Mouse (Mus musculus) layer of hippocampus, postnatal 14 days (tissue): ENCODE results near the gene Slc6a11. TPM values are rescaled to one million over a fixed set of nuclear protein-coding genes. Genes with fewer than 3 reads are reported as not detected.

Source experiments
- DNase-seq, 2 experiments: peaks; one replicate each; pipeline ENCODE4 v3.0.0; 2021 to 2022; ENCODE audit warnings: low spot score in 2 of 2, mixed read lengths in 1 of 2
- long read RNA-seq, 2 experiments: library from polyadenylated mRNA; stranded (forward); transcript quantifications; one replicate each; pipeline ENCODE4 v2.0.0; 2021
- total RNA-seq, 2 experiments: library from RNA; stranded (reverse); gene quantifications; 2 replicates each; pipeline ENCODE4 v1.2.3; 2021

Gene Slc6a11
- total RNA-seq: 100 to 1,000 TPM; 133 to 148 TPM
- long read RNA-seq, experiment 1, full-length matches to known transcripts: 21 of 37 reads
- long read RNA-seq, experiment 1, partial matches to known transcripts: 3 of 37 reads
- long read RNA-seq, experiment 1, other reads (novel, unspliced or antisense): 13 of 37 reads
- long read RNA-seq, experiment 2, full-length matches to known transcripts: 15 of 29 reads
- long read RNA-seq, experiment 2, partial matches to known transcripts: 14 of 29 reads
- long read RNA-seq, experiment 2, other reads (novel, unspliced or antisense): 0 of 29 reads

DNA sequence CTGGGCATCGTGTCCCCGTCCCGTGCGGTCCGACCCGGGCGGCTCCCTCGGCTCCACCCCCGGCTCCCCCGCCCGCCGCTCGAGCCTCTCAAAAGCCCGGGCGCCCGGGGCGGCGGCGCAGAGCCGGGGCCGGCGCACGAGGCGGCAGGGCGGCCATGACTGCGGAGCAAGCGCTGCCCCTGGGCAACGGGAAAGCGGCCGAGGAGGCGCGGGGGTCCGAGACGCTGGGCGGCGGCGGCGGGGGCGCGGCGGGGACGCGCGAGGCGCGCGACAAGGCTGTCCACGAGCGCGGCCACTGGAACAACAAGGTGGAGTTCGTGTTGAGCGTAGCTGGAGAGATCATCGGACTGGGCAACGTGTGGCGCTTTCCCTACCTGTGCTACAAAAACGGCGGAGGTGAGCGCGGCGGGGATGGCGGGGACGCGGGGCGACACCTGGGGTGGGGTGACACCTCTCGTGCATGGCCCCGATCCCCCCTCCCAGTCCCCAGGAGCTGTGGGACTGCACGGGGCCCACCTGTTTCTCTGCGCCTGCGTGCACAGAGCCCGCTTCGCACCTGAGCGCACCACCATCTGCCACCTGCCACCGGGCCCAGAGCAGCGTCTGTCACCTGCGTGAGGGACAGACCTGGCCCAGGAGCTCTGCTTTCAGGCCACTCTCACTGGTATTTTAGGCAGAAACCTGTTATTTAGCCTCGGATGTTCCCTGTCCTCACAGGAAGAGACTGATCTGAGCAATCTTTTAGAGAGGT is at the start of gene Slc6a11:
Gene Slc6a11 (plus strand): TSS at position 120 of the 751 bp plus-strand sequence.
- peak in 1 of 2 experiments; percentile 45 for DNase-seq

DNA sequence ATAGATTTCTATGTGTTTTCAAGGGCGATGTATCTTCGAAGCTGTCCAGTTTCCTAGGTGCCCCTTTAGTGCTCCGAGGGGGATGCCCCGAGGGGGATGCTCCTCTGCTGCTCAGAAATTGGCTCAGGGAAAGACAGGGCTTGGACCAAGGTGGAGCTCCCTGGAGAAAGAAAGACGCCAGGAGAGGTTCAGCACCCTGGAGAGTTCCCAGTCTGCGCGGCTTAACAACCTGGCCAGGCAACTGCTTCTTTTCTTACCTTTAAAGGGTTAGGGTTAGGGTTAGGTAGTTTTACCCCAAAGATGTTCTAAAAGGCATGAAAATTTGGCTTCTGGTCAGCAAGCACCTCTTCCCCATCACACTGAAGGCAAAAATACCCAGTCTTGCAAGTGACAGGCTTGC is 43.9 kb upstream of the Slc6a11 start:
- DNase-seq: no peak

DNA sequence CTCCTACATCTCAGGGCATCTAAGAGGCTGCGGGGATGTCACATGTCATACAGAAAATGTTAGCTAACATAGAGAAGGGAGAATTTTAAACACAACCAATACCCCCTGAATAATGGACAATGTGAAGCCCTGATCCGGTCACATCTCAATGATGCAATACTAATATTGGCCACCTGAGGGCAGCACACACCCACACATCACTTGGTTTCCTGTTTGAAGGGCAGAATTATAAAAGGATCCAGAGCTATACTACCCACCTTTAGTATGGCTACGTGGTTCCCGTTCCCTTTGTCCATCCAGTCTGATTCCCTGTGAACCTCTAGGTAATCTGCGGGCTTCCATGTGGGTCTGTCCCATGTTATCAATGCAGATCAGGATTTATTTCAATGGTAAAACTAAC is 41.4 kb upstream of the Slc6a11 start:
- DNase-seq: peak; percentile 80 to 83

DNA sequence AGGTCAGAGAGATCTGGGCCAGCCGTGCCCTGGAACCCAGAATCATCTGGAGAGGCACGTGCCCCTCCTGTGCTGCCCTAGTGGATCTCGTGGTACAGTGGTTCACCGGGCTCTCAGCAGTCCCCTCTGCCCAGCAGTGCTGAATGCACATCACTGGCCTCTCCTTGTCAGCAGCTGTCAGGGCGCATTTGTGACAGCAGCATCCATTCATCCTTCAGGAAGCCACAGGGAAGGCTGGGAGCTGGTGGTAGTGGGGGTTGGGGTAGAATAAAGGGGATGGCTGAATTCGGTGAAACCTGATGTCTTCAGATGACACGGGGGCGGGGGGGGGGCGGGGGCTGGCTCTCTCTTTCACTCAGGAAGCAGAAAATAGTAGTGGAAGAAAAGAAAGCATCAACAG is 38.8 kb upstream of the Slc6a11 start:
- no peak for DNase-seq

DNA sequence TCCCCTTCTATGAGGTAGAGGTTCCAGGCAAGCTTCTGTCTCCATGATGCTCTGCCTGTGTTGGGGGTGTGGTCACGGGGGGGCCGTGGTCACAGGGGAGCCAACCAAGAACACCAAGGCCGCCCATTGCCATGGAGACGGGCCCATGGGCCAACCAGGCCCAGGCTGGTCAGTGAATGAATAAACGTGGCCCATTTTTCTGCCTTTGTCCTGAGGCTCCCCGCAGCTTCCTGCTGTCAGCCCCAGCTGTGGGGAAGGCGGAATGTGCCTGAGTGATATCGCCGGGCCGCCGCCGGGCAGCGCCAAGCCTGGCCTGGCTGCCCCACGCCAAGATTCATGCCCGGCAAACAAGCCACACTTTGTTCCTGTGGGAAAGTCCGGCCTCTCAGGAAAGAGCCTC is 36.8 kb upstream of the Slc6a11 start:
- DNase-seq: peak; percentile 61 to 72

DNA sequence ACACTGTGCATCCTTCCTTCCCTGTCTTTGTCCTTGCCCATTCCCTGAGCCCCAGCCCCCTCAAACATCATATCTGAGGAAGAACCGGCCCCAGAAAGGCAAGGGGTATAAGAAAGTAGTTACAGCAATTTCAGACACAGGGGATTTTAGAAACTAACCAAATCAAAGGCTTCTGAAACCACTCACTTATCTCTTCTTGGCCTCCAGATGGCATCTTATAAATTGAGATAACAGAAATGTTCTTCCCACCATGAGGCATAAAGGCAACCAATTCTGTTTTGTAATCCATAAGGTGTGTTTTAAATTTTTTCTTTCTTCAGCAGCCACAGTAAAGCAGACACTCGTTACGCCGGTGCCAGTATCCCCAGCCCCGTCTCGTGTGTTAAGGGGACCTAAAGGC is 34.5 kb upstream of the Slc6a11 start:
- no peak for DNase-seq

DNA sequence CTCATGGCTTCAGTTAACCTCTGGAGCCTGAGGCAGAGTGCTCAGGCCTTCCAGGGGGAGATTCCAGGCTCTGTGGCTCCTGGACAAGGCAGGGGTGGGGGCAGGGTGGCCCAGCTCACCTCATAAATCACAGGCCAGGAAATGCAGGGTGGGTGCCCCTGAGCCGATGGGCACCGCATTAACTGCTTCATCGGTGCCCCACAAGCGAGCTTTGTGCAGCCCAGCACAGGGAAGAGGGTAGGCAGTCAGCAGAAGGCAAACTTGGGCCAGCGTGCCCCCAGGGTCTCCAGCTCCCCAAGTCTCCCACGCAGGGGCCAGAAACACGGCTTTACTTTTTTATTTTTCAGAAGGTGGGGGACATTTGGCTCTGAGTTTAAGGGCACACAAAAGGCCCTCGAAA is 29.1 kb upstream of the Slc6a11 start:
- no peak for DNase-seq

DNA sequence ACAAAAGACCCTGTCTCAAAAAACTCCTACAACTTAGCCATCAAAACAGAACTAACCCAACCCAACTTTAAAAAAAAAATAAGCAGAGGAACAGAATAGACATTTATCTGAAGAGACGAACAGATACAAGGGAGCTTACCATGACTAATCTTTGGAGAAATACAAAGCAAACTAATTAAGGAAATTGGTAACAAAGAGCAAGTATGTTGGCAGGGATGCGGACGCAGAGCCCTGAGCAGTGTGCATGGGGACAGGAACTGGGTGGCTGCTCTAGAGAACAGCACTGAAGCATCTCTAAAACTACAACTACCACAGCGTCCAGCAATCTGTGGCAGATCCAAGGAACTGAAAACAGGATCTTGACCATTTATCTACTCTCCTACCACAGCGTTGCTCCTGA is 11.5 kb upstream of the Slc6a11 start:
- DNase-seq: no peak

DNA sequence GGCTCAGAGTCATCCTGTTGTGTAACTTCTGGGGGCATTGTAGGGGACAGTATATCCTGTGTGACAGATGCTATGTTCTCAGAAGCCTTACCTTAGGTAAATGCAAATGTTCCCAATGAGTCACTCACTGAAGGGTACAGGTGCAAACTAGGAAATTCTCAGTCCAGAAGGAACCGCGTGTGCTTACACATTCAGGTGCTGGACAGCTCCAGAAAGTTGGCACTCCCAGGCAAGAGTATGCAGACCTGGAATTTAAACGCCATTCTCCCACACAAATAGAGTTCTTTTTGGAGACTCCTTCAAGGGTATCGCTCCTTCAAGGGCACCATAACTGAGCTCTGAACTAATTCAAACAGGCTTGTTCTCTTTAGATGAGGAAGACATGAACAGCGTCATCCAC is 5.5 kb upstream of the Slc6a11 start:
- DNase-seq: no peak

DNA sequence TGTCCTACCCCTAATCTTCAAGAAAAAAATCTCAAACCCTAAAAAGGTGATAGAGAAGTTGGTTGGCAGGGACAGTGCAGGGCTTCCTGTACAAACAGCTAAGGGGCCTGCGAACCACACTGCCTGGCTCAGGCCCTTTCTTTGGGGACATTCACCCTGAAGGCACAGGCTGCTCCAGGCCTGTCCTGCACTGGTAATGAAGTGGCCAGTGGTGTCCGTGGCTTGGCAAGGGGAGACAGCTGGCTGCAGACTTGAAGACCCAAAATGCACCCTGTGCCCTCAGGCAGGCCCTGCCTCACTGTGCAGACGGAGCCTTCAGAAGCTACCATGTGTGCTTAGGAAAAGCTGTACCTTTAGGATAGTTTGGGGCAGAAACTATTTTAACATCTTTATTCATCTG is 1.4 kb downstream of the Slc6a11 start:
- peak in 1 of 2 experiments; percentile 49 for DNase-seq

DNA sequence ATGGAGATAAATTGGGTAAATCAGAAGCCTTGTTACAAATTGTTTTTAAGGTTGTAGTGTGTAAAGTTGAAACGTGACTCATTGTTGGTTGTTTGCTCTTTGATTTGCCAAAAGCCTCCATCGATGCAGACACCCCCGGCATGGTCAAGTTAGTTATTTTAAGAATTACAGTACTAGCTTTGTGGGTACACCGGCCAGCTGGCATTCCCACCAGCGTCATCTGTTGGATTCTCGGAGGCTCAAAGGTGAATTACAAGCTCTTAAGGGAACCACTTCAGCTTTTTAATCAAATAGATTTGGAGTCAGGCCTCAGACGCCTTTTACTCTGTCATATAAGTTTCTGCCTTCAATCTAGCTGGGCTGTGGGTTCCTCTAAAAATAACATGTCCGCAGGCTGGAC is 1.9 kb downstream of the Slc6a11 start:
- no peak for DNase-seq

DNA sequence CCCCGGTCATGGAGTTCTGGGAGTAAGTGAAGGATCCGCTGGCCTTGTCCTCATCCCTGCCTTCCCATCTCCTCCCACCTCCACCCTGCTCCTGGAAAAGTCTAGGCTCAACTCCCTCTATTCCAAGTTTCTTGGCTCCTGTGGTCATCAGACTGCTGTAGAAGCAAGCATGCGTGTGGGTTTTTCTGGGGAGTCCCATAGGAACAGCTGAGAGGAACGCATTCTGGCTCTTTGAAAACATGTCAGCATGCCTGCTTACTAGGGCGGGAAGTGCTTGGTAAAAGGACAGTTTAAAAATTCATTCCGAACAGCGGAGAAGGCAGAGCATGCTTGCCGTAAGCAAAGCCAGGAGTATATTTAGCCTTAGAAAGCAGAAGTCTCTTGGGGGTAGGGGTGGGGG is 7.9 kb downstream of the Slc6a11 start:
- no peak for DNase-seq

DNA sequence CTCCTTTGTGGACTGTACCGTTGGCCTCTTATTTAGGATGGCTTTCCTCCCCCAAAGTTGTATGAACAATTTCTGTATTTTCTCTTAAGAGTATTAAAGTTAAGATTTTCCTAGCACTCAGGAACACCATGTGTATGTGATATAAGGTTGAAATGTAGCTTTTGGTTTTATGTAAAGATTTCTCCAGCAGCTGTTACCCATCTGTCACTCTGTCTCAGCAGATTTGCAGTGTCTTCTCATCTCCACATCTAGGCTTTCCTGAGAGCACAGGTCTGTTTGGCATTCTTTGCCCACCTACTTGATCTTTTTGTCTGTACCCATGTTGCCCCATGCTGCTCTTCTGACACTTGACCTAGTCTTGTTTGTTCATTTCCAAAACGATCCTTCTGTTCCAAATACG is 10.4 kb downstream of the Slc6a11 start:
- DNase-seq: no peak

DNA sequence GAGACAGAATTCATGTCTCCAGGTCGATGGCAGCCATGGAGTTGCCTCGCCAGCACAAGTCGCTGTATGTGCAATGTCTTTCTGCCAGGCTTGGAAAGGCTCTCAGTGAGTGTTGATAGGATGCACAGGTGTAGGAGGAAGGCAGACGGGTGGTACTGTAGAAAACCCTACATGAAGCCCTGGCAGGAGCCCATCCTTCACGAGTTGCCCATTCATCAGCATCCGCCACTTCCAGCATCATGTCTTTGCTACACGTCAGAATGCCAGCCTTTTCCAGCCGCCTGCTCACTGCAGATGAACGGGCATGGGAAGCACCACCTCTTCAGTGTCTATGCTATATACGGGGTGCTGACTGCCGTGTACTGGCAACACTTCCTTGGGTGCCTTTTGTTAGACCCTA is 11.4 kb downstream of the Slc6a11 start:
- no peak for DNase-seq

DNA sequence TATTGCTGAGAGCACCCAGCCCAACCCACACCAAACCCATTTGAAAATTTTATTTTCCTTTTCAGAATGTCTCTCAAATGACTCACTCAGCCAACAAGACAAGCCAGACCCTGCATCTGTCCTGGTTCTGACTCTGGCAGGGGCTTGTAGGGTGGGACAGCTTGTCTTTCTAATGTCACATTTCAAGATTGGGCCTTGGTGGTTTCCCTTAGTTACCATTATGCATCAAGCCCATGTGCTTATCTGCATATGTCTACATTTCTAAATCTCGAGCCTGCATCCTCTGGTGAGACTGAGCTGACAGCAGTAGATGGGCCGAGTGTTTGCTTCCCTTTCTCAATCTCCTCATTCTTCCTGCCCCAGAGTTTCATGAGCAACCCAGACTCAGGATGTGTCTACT is 12.5 kb downstream of the Slc6a11 start:
- peak in 1 of 2 experiments; percentile 68 for DNase-seq

DNA sequence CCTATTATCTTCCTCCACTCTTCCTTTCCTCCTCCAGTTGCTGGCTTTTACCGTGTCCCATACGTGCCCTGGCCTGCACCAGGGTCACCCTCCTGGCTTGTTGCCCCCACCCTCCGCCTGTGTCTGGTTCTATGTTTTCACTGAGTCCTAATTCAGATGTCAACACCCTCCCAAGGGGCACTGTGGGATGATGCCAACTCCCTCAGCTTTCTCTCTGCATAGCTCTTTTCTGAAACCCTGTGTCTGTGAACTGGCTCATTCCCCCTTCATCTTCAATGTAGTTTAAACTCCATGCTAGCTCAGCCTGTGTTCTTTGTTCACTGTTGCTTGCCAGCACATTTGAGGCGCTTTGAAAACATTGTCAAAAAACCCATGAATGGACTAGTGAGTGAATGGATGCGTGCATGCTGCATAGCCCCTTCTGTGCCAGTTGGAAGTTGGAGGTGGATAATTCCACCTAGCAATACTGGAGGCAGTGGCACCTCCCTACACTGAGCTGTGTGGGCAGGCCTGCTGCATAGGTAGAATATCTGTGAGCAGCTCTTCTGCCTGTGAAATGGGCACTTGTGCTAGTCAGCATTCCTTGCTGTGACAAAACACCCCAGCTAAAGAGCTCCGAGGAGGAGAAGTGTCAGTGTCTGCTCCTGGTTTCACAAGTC is 13.5 kb downstream of the Slc6a11 start:
- no peak for DNase-seq

DNA sequence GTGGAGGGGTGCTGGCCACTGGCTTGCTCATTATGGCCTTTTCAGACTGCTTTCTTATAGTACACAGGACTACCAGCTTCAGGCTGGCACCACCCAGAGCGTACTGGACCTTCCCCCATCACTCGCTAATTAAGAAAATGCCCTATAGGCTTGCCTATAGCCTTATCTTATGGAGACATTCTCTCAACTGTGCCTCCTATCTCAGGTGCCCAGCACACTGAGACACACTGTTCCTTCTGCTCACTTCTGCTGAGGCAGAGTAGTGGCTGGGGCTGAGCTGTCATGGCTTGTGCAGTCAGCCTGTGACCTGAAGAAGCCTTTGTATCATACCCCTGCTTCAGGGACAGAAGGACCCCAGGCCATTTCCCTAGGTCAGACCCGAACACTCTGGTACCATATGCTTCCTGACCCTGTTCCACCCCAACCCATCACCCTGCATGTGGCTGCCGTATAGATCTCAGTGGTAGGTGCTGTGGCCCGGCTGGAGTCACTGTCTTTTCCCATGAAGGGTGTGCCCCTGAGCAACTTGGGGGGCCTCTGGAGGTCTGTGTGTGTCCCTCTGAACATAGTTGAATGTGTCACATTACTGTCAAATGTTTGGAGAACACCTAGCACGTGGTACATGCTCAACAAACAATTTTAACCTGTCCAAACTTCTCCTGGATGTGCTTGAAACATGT is 14.7 kb downstream of the Slc6a11 start:
- no peak for DNase-seq

DNA sequence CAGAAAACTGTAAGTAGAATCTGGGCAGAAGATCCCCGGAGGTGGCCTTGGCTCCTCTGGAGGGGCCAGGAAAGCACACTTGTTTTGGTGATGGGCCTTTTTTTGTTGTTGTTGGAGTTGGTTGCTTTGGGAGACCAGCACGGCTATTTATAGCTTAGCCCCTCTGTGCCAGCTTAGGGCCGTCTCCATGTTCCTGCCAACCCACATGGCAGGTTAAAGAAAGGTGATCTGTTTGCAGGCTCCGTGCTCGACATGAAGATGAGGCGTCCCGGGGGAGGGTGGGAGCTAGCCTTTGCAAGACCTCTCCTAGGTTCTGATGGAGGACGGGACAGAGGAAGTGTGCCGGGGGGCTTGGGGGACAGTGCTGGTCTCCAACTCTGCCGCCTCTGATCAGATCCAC is 24.7 kb downstream of the Slc6a11 start:
- no peak for DNase-seq

DNA sequence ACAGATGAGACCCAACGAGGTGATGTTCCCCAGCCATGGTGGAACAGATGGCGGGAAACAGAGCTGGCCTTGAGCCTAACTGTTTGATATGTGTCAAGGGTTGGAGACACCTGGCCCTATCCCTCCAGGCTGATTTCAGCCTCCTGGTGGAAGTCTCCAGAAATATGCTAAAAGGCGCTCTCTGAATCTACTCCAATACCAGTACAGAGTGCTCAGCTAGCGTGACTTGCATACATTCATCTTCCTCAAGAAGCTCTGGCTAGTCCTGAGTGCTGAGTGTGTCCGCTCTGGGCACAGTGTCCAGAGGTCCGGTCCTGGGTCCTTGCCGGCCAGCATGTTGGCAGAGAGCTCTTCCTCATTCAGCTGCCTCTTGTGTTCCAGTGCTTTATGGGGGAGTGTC is 27.8 kb downstream of the Slc6a11 start:
- peak in 1 of 2 experiments; percentile 67 for DNase-seq

DNA sequence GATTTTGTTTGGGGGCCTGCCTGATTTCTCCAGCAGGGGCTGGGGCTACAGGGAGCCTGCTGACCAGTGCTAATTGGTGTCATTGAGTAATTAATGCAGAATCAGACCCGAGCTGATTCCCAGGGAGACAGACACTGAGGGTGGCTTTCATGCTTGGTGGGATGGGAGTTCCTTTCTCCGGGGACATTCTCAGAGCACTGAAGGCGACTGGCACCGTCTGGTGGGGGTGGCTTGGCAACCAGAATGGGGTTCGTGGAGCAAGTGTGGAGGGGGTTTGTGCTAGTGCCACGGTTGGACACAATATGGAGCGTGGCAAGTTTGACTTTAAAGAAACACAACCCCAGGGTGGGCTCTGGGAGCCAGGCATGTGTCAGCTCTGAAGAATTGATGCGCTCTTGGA is 29.7 kb downstream of the Slc6a11 start:
- peak in 1 of 2 experiments; percentile 47 for DNase-seq

DNA sequence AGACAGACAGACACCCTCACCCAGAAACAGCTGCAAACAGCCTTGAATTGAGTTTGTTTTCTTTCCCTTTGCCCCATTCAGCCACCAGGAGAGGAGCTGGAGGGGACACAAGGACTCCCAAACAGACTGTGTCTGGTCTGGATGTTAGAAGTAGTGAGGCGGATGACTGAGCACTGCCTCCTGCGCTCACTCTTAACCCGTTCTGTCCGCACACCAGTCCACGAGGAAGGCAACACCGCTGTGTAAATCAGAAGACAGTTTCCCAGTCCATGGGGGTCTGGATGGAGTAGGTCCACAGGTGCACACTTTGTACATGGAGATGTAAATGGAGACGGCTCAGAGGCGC is 43.0 kb downstream of the Slc6a11 start:
- no peak for DNase-seq
